Mouse (Mus musculus): ENCODE data around the gene Dnajb3. TPM values are rescaled to one million over a fixed set of nuclear protein-coding genes. Genes with fewer than 3 reads are reported as not detected.

The Dnajb3 gene
- total and polyA plus RNA-seq, 3 experiments, result not detected

DNA sequence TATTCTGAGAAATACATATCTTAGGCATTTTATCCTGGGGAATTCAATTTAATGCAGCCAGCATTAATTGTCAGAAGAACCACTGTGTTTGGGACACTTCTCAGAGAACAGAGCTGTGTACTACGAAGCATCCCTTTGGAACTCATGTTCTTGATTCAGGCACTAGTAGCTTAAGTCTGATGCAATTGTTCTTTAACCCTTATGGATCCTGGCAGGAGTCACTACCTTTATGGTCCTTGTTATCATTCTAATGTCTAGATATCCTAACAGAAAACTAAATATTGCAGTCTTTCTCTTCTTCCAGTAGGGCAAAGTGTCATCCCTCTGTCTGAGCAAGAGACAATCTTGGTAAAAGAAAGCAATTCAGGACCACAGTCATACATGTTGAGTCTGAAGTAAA is 7.5 kb upstream of the Dnajb3 start:
- H3K9me3 ChIP-seq (replicated peaks; ENCODE audit: low read length), result peaks cover 61% of the 10 kb centered on the region
- H3K4me2 ChIP-seq (ENCODE audit: insufficient read depth, low read depth, poor library complexity, severe bottlenecking), result no peak overlapping the region
- dilution Hi-C loops (cut with MboI; ENCODE audit: extremely low pct_ligation_motif_present, extremely low pct_unique_long_range_greater_than_20kb, low sequenced_read_pairs) (no loop called here), in situ Hi-C loops (cut with MboI; ENCODE audit: low pct_ligation_motif_present, low pct_unique_long_range_greater_than_20kb, low sequenced_read_pairs) (no loop called here)
- H3K79me2 ChIP-seq (replicated peaks; ENCODE audit: control insufficient read depth, extremely low read depth, insufficient read depth, poor library complexity, severe bottlenecking), result no peaks in the 10 kb centered on the region
- H3K9ac ChIP-seq (ENCODE audit: insufficient read depth, low read depth), result no peak overlapping the region
- no peak for DNase-seq (ENCODE audit: extremely low read depth)
- H3K4me1 ChIP-seq (ENCODE audit: control insufficient read depth in 1 of 2, insufficient read depth in 2 of 2), result no peaks in the 10 kb centered on the region
- no peaks in the 10 kb centered on the region for H3K27me3 ChIP-seq (replicated peaks)
- TF ChIP-seq BHLHE40 (IDR thresholded peaks at IDR 0.05; ENCODE audit: low read depth, low read length), result no peak
- no peak overlapping the region for H3K27ac ChIP-seq (ENCODE audit: insufficient read depth, low read depth)
- no peak overlapping the region for H3K4me3 ChIP-seq (replicated peaks in 1 of 3; ENCODE audit: low read depth in 2 of 3, low read length in 2 of 3, poor library complexity in 1 of 3)
- no peaks in the 10 kb centered on the region for H3K36me3 ChIP-seq (replicated peaks in 1 of 2; ENCODE audit: control insufficient read depth in 1 of 2, insufficient read depth in 1 of 2, low read length in 1 of 2)

DNA sequence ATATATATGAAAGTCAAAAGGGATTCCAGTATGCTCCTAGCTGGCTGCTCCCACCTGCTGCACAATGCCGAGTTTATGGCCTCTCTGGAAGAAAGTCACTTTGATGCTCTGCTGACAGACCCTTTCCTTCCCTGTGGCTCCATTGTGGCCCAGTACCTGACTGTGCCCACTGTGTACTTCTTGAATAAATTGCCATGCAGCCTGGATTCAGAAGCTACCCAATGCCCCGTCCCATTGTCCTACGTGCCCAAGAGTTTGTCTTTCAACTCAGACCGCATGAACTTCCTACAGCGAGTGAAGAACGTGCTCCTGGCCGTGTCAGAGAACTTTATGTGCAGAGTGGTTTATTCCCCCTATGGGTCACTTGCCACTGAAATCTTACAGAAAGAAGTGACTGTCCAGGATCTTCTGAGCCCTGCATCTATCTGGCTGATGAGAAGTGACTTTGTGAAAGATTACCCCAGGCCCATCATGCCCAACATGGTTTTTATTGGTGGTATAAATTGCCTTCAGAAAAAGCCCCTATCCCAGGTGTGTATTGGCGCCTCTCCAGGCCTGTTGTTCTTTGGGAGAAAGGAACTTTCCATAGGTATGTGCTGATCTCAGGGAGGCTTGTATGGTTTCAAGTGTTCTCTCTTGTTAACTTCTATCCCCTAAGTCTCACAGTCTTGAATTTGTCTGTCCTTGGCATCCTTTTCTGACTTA is 6.9 kb upstream of the Dnajb3 start:
- no peak overlapping the region for H3K27ac ChIP-seq (ENCODE audit: insufficient read depth, low read depth)
- no peaks in the 10 kb centered on the region for H3K27me3 ChIP-seq (replicated peaks)
- no peaks in the 10 kb centered on the region for H3K4me1 ChIP-seq (ENCODE audit: control insufficient read depth in 1 of 2, insufficient read depth in 2 of 2)
- H3K9ac ChIP-seq (ENCODE audit: insufficient read depth, low read depth), result no peak overlapping the region
- in situ Hi-C loops (cut with MboI; ENCODE audit: low pct_ligation_motif_present, low pct_unique_long_range_greater_than_20kb, low sequenced_read_pairs), result no loop called here
- H3K4me3 ChIP-seq (replicated peaks in 1 of 3; ENCODE audit: low read depth in 2 of 3, low read length in 2 of 3, poor library complexity in 1 of 3), result no peak overlapping the region
- no peak for DNase-seq (ENCODE audit: extremely low read depth)
- H3K79me2 ChIP-seq (replicated peaks; ENCODE audit: control insufficient read depth, extremely low read depth, insufficient read depth, poor library complexity, severe bottlenecking), result no peaks in the 10 kb centered on the region
- H3K36me3 ChIP-seq (replicated peaks in 1 of 2; ENCODE audit: control insufficient read depth in 1 of 2, insufficient read depth in 1 of 2, low read length in 1 of 2), result no peaks in the 10 kb centered on the region
- peaks cover 57% of the 10 kb centered on the region for H3K9me3 ChIP-seq (replicated peaks; ENCODE audit: low read length)
- no peak for TF ChIP-seq GABPA (IDR thresholded peaks at IDR 0.05; ENCODE audit: insufficient replicate concordance, low read depth, low read length)
- TF ChIP-seq NRF1 (IDR thresholded peaks at IDR 0.05; ENCODE audit: low read depth, low read length), result no peak
- no peak for TF ChIP-seq USF2 (conservative IDR thresholded peaks at IDR 0.05; ENCODE audit: low read depth, low read length)
- TF ChIP-seq USF1 (IDR thresholded peaks at IDR 0.05; ENCODE audit: low read depth, low read length), result no peak
- no peak for TF ChIP-seq ELF1 (IDR thresholded peaks at IDR 0.05; ENCODE audit: low read depth, low read length)
- H3K4me2 ChIP-seq (ENCODE audit: insufficient read depth, low read depth, poor library complexity, severe bottlenecking), result no peak overlapping the region
- dilution Hi-C loops (cut with MboI; ENCODE audit: extremely low pct_ligation_motif_present, extremely low pct_unique_long_range_greater_than_20kb, low sequenced_read_pairs), result no loop called here

DNA sequence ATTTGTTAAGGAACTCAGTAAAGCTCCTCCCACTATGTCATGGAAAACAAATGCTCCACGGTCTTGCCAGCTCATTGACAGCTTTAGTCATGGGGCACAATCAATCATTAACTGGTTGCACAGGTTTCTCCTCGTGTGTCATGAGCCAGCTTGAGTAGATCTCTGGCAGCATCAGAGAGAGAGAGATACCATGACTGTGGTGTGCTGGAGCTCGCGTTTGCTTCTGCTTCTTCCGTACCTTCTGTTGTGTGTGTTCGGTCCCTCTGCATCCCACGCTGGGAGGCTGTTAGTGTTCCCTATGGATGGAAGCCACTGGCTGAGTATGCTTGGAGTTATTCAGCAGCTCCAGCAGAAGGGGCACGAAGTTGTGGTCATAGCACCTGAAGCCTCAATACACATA is 6.2 kb upstream of the Dnajb3 start, which contains the start of gene Ugt1a1:
Gene Ugt1a1 (plus strand): TSS at position 148 of the 400 bp plus-strand sequence.
- no peak within 1 kb of the TSS for H3K9ac ChIP-seq (ENCODE audit: insufficient read depth, low read depth)
- H3K4me1 ChIP-seq (ENCODE audit: control insufficient read depth in 1 of 2, insufficient read depth in 2 of 2), result no peaks in the 10 kb centered on the region
- H3K27ac ChIP-seq (ENCODE audit: insufficient read depth, low read depth), result no peak within 1 kb of the TSS
- no peak for TF ChIP-seq NRF1 (IDR thresholded peaks at IDR 0.05; ENCODE audit: low read depth, low read length)
- dilution Hi-C loops (cut with MboI; ENCODE audit: extremely low pct_ligation_motif_present, extremely low pct_unique_long_range_greater_than_20kb, low sequenced_read_pairs) (no loop called here), in situ Hi-C loops (cut with MboI; ENCODE audit: low pct_ligation_motif_present, low pct_unique_long_range_greater_than_20kb, low sequenced_read_pairs) (no loop called here)
- peaks cover 50% of the 10 kb centered on the region for H3K9me3 ChIP-seq (replicated peaks; ENCODE audit: low read length)
- H3K4me2 ChIP-seq (ENCODE audit: insufficient read depth, low read depth, poor library complexity, severe bottlenecking), result no peak within 1 kb of the TSS
- no peak for DNase-seq (ENCODE audit: extremely low read depth)
- no peaks in the 10 kb centered on the region for H3K36me3 ChIP-seq (replicated peaks in 1 of 2; ENCODE audit: control insufficient read depth in 1 of 2, insufficient read depth in 1 of 2, low read length in 1 of 2)
- H3K4me3 ChIP-seq (replicated peaks in 1 of 3; ENCODE audit: low read depth in 2 of 3, low read length in 2 of 3, poor library complexity in 1 of 3), result no peak within 1 kb of the TSS
- H3K79me2 ChIP-seq (replicated peaks; ENCODE audit: control insufficient read depth, extremely low read depth, insufficient read depth, poor library complexity, severe bottlenecking), result no peaks in the 10 kb centered on the region
- no peaks in the 10 kb centered on the region for H3K27me3 ChIP-seq (replicated peaks)

Data from CH12.LX (cell line).